Mouse (Mus musculus): Measurements from ENCODE around the gene Gpr88.

Gpr88 gene

GRCm38 (mm10) chr3:116253077-116253531 is at the start of gene Gpr88:
Gene Gpr88 (minus strand): TSS chr3:116253503.
- DNase-seq (ENCODE audit: low read depth, low spot score) = peak; percentile 57

- no peak for DNase-seq (ENCODE audit: low read depth, low spot score)
These were observed 49.3 kb upstream of the Gpr88 start for GRCm38 (mm10) chr3:116302581-116302980.

GRCm38 (mm10) chr3:116301754-116302153 is 48.5 kb upstream of the Gpr88 start:
- DNase-seq (ENCODE audit: low read depth, low spot score) = no peak

GRCm38 (mm10) chr3:116298727-116299126 is 45.4 kb upstream of the Gpr88 start:
- no peak for DNase-seq (ENCODE audit: low read depth, low spot score)

- DNase-seq (ENCODE audit: low read depth, low spot score) = no peak
These were observed 44.7 kb upstream of the Gpr88 start for GRCm38 (mm10) chr3:116298003-116298402.

GRCm38 (mm10) chr3:116297170-116297569 is 43.9 kb upstream of the Gpr88 start:
- DNase-seq (ENCODE audit: low read depth, low spot score) = no peak

GRCm38 (mm10) chr3:116290041-116290815 is 36.9 kb upstream of the Gpr88 start:
- no peak for DNase-seq (ENCODE audit: low read depth, low spot score)

GRCm38 (mm10) chr3:116288833-116289232 is 35.5 kb upstream of the Gpr88 start:
- no peak for DNase-seq (ENCODE audit: low read depth, low spot score)

GRCm38 (mm10) chr3:116284735-116285134 is 31.4 kb upstream of the Gpr88 start:
- DNase-seq (ENCODE audit: low read depth, low spot score) = no peak

- DNase-seq (ENCODE audit: low read depth, low spot score) = no peak
These were observed 30.7 kb upstream of the Gpr88 start for GRCm38 (mm10) chr3:116283996-116284395.

GRCm38 (mm10) chr3:116281663-116282062 is 28.4 kb upstream of the Gpr88 start:
- no peak for DNase-seq (ENCODE audit: low read depth, low spot score)

GRCm38 (mm10) chr3:116277146-116277545 is 23.8 kb upstream of the Gpr88 start:
- DNase-seq (ENCODE audit: low read depth, low spot score) = no peak

- no peak for DNase-seq (ENCODE audit: low read depth, low spot score)
These were observed 18.4 kb upstream of the Gpr88 start for GRCm38 (mm10) chr3:116271679-116272078.

- no peak for DNase-seq (ENCODE audit: low read depth, low spot score)
These were observed 13.8 kb upstream of the Gpr88 start for GRCm38 (mm10) chr3:116267036-116267654.

GRCm38 (mm10) chr3:116266360-116266759 is 13.1 kb upstream of the Gpr88 start:
- DNase-seq (ENCODE audit: low read depth, low spot score) = no peak

- no peak for DNase-seq (ENCODE audit: low read depth, low spot score)
These were observed 10.7 kb upstream of the Gpr88 start for GRCm38 (mm10) chr3:116263977-116264376.

- no peak for DNase-seq (ENCODE audit: low read depth, low spot score)
These were observed 9.8 kb upstream of the Gpr88 start for GRCm38 (mm10) chr3:116263061-116263460.

- DNase-seq (ENCODE audit: low read depth, low spot score) = no peak
These were observed 2.8 kb upstream of the Gpr88 start for GRCm38 (mm10) chr3:116256104-116256503.

- DNase-seq (ENCODE audit: low read depth, low spot score) = no peak
These were observed 855 bp downstream of the Gpr88 start for GRCm38 (mm10) chr3:116252255-116253040.

- DNase-seq (ENCODE audit: low read depth, low spot score) = no peak
These were observed 1.6 kb downstream of the Gpr88 start for GRCm38 (mm10) chr3:116251481-116252254.

- no peak for DNase-seq (ENCODE audit: low read depth, low spot score)
These were observed 4.3 kb downstream of the Gpr88 start for GRCm38 (mm10) chr3:116249026-116249425.
